Mouse (Mus musculus) heart, postnatal 0 days (tissue): ENCODE measurements at regions not wholly inside any gene's neighbourhood (a gene's known extent, or its start where the extent isn't known, plus 50 kb on each side); places are given as distances from the start of the nearest gene placed in this dataset.

Experiments
- ATAC-seq: fragments of 200-750 bp; cut with Nextera tagmentation; 2 replicates; pipeline ENCODE4 v1.8.0; 2017; ENCODE audit warnings: low read depth, moderate number of reproducible peaks, moderate library complexity; ENCODE audit not compliant: insufficient read depth
- DNase-seq: peaks from one replicate; pipeline ENCODE4 v3.0.0-alpha.2; 2016; ENCODE audit warnings: low spot score
- H3K27ac ChIP-seq: fragments of 300-500 bp; sonication (generic); 2 replicates; pipeline ENCODE4 v1.5.1; 2014; ENCODE audit warnings: low read depth, mild to moderate bottlenecking
- H3K27me3 ChIP-seq: fragments of 300-500 bp; sonication (generic); 2 replicates; pipeline ENCODE4 v1.6.1; 2014; ENCODE audit warnings: low read length, mixed read lengths; ENCODE audit not compliant: control insufficient read depth, insufficient read depth
- H3K36me3 ChIP-seq: fragments of 300-500 bp; sonication (generic); replicated peaks from 2 replicates; pipeline ENCODE4 v1.6.1; 2014; ENCODE audit warnings: low read length, mixed read lengths; ENCODE audit not compliant: control insufficient read depth, insufficient read depth
- H3K4me1 ChIP-seq: fragments of 300-500 bp; sonication (generic); 2 replicates; pipeline ENCODE4 v1.6.1; 2014; ENCODE audit warnings: antibody characterized with exemption; ENCODE audit not compliant: control insufficient read depth, insufficient read depth
- H3K4me2 ChIP-seq: fragments of 300-500 bp; sonication (generic); 2 replicates; pipeline ENCODE4 v1.6.1; 2014; ENCODE audit warnings: low read depth, mild to moderate bottlenecking, low read length, moderate library complexity
- H3K4me3 ChIP-seq: fragments of 300-500 bp; sonication (generic); 2 replicates; pipeline ENCODE4 v1.5.1; 2014; ENCODE audit warnings: low read depth, low read length
- H3K9ac ChIP-seq: fragments of 300-500 bp; sonication (generic); replicated peaks from 2 replicates; pipeline ENCODE4 v1.6.1; 2014; ENCODE audit warnings: low read depth, low read length, mixed read lengths
- H3K9me3 ChIP-seq: fragments of 300-500 bp; sonication (generic); replicated peaks from 2 replicates; pipeline ENCODE4 v1.6.1; 2016; ENCODE audit warnings: low read length; ENCODE audit not compliant: control insufficient read depth
- CTCF ChIP-seq: IDR thresholded peaks from 2 replicates; pipeline ENCODE4 v1.5.1; 2016; ENCODE audit warnings: antibody characterized with exemption, control low read depth, low read depth
- EP300 ChIP-seq: IDR thresholded peaks from 2 replicates; pipeline ENCODE4 v1.6.1; 2016; ENCODE audit warnings: antibody characterized with exemption, low read depth
- WGBS: fragments of 180-500 bp; shearing (Covaris S2); extraction: QIAGEN DNeasy Blood & Tissue Kit; methylation state at CpG from one replicate; pipeline ENCODE4 v1.1.7; 2014; 5-methylcytosine and 5-hydroxymethylcytosine counted together

DNA sequence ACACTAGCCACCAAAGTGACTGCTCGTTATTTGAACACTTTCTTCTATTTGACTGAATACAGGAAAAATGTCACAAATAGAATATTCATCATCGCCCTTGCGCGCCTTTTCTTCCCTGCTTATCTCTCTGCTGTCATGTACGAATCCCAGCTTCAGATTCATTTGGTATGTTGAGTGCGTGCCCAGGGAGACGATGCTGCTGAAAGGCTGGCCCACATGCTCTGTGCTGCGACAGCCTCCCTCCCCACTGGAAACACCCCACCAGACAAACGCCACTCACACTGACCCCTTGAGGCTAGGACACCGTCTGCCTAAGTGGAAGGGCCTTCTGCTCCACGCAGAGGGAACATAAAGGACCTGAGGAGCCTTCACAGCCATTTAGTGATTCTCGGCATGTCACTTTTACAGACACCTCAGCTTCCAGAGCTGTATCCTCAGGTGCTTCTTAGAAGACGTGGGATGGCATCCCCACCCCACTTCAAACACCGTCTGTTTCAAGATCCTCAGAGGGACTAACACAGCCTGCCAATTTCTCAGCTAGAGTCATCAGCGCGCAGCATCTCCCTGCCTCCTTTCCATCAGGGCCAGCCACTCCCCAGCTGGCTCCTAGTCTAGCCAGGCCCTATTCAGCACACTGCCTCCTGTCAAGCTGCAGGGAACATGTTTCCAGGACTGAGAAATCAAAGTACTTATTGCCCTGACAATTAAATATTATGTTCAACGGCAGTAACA lies 396.6 kb downstream of the Bcor start:
- no peaks in the 10 kb centered on the region for H3K36me3 ChIP-seq
- TF ChIP-seq CTCF (no peak), EP300 (no peak)
- H3K9me3 ChIP-seq = no peaks in the 10 kb centered on the region
- H3K27me3 ChIP-seq = no peaks in the 10 kb centered on the region
- no peak overlapping the region for H3K4me2 ChIP-seq
- H3K4me1 ChIP-seq = no peaks in the 10 kb centered on the region
- H3K27ac ChIP-seq = no peak overlapping the region
- H3K9ac ChIP-seq = no peak overlapping the region
- DNase-seq (no peak), ATAC-seq (no peak)
- 49% methylated on average over 17 of the region's 17 CpGs for WGBS
- H3K4me3 ChIP-seq = no peak overlapping the region

DNA sequence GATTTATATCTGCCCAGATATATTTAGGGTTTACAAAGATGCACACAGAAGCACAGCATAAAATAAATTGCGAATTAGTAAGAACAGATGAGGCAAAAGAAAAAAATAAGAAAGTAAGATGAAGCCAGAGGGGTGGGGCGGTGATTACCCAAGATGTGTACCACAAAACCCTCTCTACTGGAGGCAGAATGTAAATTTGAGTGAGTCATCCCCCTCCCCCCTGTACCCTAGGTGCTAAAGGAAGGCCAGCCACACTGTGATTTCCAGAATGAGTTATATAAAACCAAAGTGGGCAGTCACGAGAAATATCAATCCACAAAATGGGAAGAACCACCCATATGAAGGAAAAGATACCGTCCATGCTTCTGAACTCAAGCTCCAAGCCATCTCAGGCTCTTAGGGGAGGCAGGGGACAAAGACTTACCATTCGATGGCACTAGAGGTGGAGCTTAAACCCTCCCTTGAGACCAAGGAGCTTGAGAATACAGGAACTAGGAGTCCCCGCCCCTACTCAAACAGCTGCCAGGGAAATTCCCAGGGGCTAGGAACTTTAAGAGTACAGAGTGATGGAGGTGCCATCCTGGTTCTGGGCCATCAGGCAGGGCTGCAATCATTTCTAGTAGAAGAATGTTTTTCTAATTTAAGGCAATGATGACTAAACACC lies 383.8 kb downstream of the Bcor start:
- no peaks in the 10 kb centered on the region for H3K36me3 ChIP-seq
- H3K27ac ChIP-seq = no peak overlapping the region
- WGBS = 72% methylated on average over 6 of the region's 6 CpGs
- no peak overlapping the region for H3K4me2 ChIP-seq
- ATAC-seq (no peak), DNase-seq (no peak)
- TF ChIP-seq CTCF = no peak
- no peak for TF ChIP-seq EP300
- H3K4me1 ChIP-seq = no peaks in the 10 kb centered on the region
- H3K27me3 ChIP-seq = no peaks in the 10 kb centered on the region
- no peak overlapping the region for H3K9ac ChIP-seq
- no peak overlapping the region for H3K4me3 ChIP-seq
- no peaks in the 10 kb centered on the region for H3K9me3 ChIP-seq

DNA sequence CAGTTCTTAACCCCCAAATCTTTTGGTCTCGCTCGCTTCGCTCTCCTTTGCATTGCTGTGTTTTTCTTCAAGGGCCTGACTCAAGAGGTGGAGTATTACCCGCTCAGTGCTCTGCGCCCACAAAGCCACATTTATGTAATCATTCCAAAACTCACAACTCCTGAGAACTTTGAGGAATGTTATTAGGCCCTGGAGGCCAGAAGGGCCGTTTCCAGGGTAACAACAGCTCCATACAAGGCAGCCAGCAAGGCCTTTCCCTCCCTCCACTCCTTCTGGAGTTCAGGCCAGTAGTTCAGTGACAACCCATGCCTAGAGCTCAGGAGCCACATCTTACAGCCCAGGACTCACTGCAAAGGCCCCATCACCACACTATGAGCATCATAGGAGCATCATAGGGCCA lies 365.1 kb downstream of the Bcor start:
- ATAC-seq = no peak
- TF ChIP-seq EP300 (no peak), CTCF (no peak)
- 75% methylated on average over 6 of the region's 6 CpGs for WGBS

DNA sequence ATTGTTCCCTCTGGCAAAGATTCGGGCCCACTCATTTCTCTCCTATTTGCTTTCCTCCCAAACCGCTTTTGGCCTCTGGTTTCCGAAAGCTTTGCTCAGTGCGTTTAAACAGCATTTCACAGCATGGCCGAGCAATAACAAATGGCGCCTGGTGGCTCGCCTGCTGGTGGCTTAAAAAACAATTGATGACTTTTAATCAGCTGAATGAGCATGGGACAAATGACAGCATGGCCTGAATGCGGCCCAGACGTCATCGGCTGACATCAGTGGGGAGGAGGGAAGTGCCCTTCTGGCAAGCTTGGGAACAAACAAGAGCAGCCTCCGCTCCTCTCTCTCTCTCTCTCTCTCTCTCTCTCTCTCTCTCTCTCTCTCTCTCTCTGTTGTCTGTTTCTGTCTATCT lies 362.3 kb downstream of the Bcor start:
- Histone ChIP-seq H3K9me3 (no peaks in the 10 kb centered on the region), H3K36me3 (no peaks in the 10 kb centered on the region), H3K27ac (0 out of 2 replicates have a peak overlapping the region, but pooled peaks have one; percentile 22), H3K27me3 (no peaks in the 10 kb centered on the region), H3K4me2 (no peak overlapping the region), H3K4me1 (no peaks in the 10 kb centered on the region), H3K9ac (no peak overlapping the region), H3K4me3 (no peak overlapping the region)
- DNase-seq (peak; percentile 70), ATAC-seq (peak; percentile 75)
- WGBS = 37% methylated on average over 11 of the region's 11 CpGs
- TF ChIP-seq CTCF = no peak
- TF ChIP-seq EP300 = no peak

More for the DNA sequence above, 365.1 kb downstream of the Bcor start:
- no peaks in the 10 kb centered on the region for H3K36me3 ChIP-seq
- H3K4me3 ChIP-seq = no peak overlapping the region
- no peaks in the 10 kb centered on the region for H3K27me3 ChIP-seq
- no peak overlapping the region for H3K27ac ChIP-seq
- no peak overlapping the region for H3K4me2 ChIP-seq
- DNase-seq = no peak
- H3K9ac ChIP-seq = no peak overlapping the region
- no peaks in the 10 kb centered on the region for H3K4me1 ChIP-seq
- H3K9me3 ChIP-seq = no peaks in the 10 kb centered on the region

DNA sequence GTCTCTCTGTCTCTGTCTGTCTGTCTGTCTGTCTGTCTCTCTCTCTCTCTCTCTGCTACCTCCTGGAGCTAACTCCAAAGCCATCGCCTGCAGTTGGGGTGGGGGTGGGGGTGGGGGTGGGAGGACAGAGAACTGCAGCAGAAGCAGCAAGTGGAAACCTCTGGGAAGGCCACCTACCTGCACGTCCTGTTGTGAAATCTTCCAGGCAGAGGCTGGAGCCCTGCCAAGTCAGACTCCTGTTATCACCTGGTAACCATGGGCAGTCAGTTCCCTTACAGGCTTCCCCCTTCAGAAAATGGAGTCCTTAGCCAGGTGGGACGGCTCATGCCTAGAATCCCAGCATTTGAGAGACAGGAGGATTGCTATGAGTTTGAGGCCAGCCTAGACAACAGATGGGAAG lies 361.8 kb downstream of the Bcor start:
- Histone ChIP-seq H3K9ac (no peak overlapping the region), H3K4me2 (no peak overlapping the region), H3K4me1 (no peaks in the 10 kb centered on the region), H3K9me3 (no peaks in the 10 kb centered on the region), H3K36me3 (no peaks in the 10 kb centered on the region), H3K27ac (no peak overlapping the region), H3K27me3 (no peaks in the 10 kb centered on the region), H3K4me3 (no peak overlapping the region)
- DNase-seq (no peak), ATAC-seq (no peak)
- 27% methylated on average over 3 of the region's 3 CpGs for WGBS
- TF ChIP-seq CTCF (no peak), EP300 (no peak)
